Mouse (Mus musculus): ENCODE data around the gene Plcb1. TPM values are rescaled to one million over a fixed set of nuclear protein-coding genes. Genes with fewer than 3 reads are reported as not detected.

The Plcb1 gene
- polyA plus RNA-seq, 1 experiment from 2014 or later = 4.6 TPM

DNA sequence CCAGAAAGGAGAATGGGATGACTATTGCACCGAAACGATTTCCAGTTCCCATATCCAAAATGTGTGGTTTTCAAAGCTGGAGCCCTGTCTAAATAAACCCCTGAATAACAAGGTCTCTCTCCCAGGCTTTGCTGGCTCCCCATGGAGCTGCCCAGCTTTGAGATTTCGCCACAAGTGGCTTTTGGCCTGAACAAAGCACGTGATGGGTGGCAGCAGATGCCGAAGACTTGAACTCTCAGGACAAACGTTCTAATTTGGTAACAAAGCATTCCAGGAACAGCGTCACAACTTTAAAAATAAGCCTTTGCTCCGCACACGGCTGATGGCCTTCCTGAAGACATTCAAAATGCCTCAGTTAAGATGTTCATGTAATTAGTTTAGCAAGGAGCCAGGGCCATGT lies 706.9 kb downstream of the Plcb1 start:
- Histone ChIP-seq H3K4me1 (ENCODE audit: control insufficient read depth, low read depth, low read length) (no peaks in the 10 kb centered on the region), H3K27me3 (ENCODE audit: control insufficient read depth, insufficient read depth, low read depth, low read length) (no peaks in the 10 kb centered on the region), H3K9ac (ENCODE audit: low read depth, low read length) (no peak overlapping the region), H3K9me3 (replicated peaks; ENCODE audit: control insufficient read depth, low read length) (no peaks in the 10 kb centered on the region), H3K36me3 (ENCODE audit: control insufficient read depth, insufficient read depth) (no peaks in the 10 kb centered on the region), H3K27ac (ENCODE audit: low read length) (no peak overlapping the region), H3K4me3 (ENCODE audit: low read depth, low read length) (no peak overlapping the region), H3K4me2 (ENCODE audit: low read depth, low read length) (no peak overlapping the region)
- 62% methylated on average over 9 of the region's 9 CpGs for WGBS (ENCODE audit: insufficient replicate concordance)
- ATAC-seq (ENCODE audit: low read depth) = no peak

DNA sequence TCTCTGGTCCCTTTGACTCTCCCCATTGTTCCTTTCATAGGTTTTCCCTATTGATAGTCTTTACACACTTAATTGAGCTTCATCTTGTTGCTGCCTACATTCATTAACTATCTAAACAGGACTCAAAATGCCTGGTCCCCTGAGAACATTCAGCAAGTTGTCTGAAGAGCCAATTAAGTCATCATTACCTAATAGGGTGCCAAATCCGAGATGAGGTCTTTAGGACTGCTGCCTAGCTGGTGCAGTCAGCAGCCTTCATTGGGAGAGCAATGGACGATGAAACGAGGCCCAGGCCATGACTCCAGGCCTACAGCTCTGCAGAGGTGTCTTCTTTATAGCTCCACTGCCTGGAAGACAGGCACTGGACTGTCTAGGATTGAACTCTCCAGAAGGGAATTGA lies 710.7 kb downstream of the Plcb1 start:
- Histone ChIP-seq H3K36me3 (ENCODE audit: control insufficient read depth, insufficient read depth) (no peaks in the 10 kb centered on the region), H3K4me1 (ENCODE audit: control insufficient read depth, low read depth, low read length) (no peaks in the 10 kb centered on the region), H3K27me3 (ENCODE audit: control insufficient read depth, insufficient read depth, low read depth, low read length) (no peaks in the 10 kb centered on the region), H3K27ac (ENCODE audit: low read length) (no peak overlapping the region), H3K9me3 (replicated peaks; ENCODE audit: control insufficient read depth, low read length) (no peaks in the 10 kb centered on the region), H3K9ac (ENCODE audit: low read depth, low read length) (no peak overlapping the region), H3K4me2 (ENCODE audit: low read depth, low read length) (no peak overlapping the region), H3K4me3 (ENCODE audit: low read depth, low read length) (no peak overlapping the region)
- no peak for ATAC-seq (ENCODE audit: low read depth)
- WGBS (ENCODE audit: insufficient replicate concordance) = 33% methylated on average over 3 of the region's 3 CpGs

DNA sequence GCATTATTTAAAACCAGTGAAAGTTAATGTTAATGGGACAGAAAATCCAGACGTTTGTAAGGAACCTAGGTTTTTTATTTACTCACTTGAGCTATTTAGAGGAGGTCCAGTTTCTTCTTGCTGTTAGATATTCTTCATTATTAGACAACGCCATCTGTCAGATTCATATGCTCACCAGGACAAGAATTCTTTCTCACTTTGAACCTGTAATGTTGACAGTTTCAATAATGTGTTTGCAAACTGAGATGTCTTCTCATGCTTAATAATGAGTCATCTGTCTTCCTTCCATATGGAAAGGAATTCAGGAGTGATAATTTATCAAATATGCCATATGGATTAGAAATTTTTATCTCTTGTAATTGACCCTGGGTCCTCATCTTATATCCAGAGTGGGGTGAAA lies 711.4 kb downstream of the Plcb1 start:
- no peaks in the 10 kb centered on the region for H3K27me3 ChIP-seq (ENCODE audit: control insufficient read depth, insufficient read depth, low read depth, low read length)
- no peak for ATAC-seq (ENCODE audit: low read depth)
- no peak overlapping the region for H3K4me3 ChIP-seq (ENCODE audit: low read depth, low read length)
- H3K27ac ChIP-seq (ENCODE audit: low read length) = no peak overlapping the region
- WGBS (ENCODE audit: insufficient replicate concordance) = 53% methylated on average over 2 of the region's 2 CpGs
- no peaks in the 10 kb centered on the region for H3K9me3 ChIP-seq (replicated peaks; ENCODE audit: control insufficient read depth, low read length)
- H3K4me2 ChIP-seq (ENCODE audit: low read depth, low read length) = no peak overlapping the region
- no peak overlapping the region for H3K9ac ChIP-seq (ENCODE audit: low read depth, low read length)
- no peaks in the 10 kb centered on the region for H3K4me1 ChIP-seq (ENCODE audit: control insufficient read depth, low read depth, low read length)
- no peaks in the 10 kb centered on the region for H3K36me3 ChIP-seq (ENCODE audit: control insufficient read depth, insufficient read depth)

DNA sequence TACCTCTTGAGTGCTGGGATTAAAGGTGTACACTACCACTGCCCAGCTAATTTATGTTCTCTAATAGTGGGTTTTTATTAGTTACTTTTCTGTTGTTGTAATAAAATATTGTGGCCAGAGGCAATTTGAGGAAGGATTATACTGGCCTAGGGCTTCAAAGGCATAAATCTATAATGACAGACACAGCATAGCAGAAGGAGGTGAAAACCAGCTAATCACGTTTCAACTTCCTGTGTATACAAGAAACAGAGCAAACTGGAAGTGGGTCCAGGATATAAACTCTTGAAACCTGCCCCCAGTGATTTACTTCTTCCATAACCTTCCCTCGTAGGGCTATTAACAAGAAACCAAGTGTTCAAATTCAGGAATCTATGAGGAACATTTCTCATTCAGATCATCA lies 715.0 kb downstream of the Plcb1 start:
- no peaks in the 10 kb centered on the region for H3K9me3 ChIP-seq (replicated peaks; ENCODE audit: control insufficient read depth, low read length)
- H3K9ac ChIP-seq (ENCODE audit: low read depth, low read length) = no peak overlapping the region
- H3K36me3 ChIP-seq (ENCODE audit: control insufficient read depth, insufficient read depth) = no peaks in the 10 kb centered on the region
- no peak for ATAC-seq (ENCODE audit: low read depth)
- no peak overlapping the region for H3K4me2 ChIP-seq (ENCODE audit: low read depth, low read length)
- H3K27ac ChIP-seq (ENCODE audit: low read length) = no peak overlapping the region
- WGBS (ENCODE audit: insufficient replicate concordance) = 24% methylated on average over 2 of the region's 2 CpGs
- H3K4me3 ChIP-seq (ENCODE audit: low read depth, low read length) = no peak overlapping the region
- H3K4me1 ChIP-seq (ENCODE audit: control insufficient read depth, low read depth, low read length) = no peaks in the 10 kb centered on the region
- H3K27me3 ChIP-seq (ENCODE audit: control insufficient read depth, insufficient read depth, low read depth, low read length) = no peaks in the 10 kb centered on the region

DNA sequence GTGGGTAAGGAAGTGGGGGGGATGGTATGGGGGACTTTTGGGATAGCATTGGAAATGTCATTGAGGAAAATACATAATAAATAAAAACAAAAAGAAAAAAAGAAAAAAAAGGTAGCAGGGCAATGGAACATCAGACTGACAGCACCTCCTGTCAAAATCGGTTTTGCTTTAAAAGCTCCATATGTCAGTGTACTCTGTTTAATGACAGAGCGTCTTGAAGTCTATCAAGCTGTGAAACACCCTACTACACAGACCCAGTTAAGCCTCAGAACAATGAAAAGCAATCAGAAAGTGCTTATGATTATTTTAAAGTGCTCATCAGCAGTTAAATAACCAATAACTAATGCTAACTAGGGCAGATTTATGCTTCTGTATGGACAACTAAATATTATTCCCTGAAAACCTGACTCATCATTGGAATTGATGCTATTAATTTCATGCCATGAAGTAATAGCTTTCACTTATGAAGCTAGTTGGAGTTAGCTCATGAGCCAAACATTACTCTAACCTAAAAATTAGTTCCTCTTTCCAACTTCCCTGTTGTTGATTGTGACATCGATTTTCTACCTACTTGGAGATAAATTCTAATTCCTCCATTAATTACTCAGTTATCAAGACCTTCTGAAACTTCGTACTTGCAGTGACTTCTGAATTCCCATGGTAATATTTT lies 717.6 kb downstream of the Plcb1 start:
- H3K4me1 ChIP-seq (ENCODE audit: control insufficient read depth, low read depth, low read length) = no peaks in the 10 kb centered on the region
- H3K4me3 ChIP-seq (ENCODE audit: low read depth, low read length) = no peak overlapping the region
- 41% methylated on average over 4 of the region's 4 CpGs for WGBS (ENCODE audit: insufficient replicate concordance)
- no peak overlapping the region for H3K27ac ChIP-seq (ENCODE audit: low read length)
- H3K9ac ChIP-seq (ENCODE audit: low read depth, low read length) = no peak overlapping the region
- H3K36me3 ChIP-seq (ENCODE audit: control insufficient read depth, insufficient read depth) = no peaks in the 10 kb centered on the region
- H3K9me3 ChIP-seq (replicated peaks; ENCODE audit: control insufficient read depth, low read length) = no peaks in the 10 kb centered on the region
- no peak overlapping the region for H3K4me2 ChIP-seq (ENCODE audit: low read depth, low read length)
- no peak for ATAC-seq (ENCODE audit: low read depth)
- H3K27me3 ChIP-seq (ENCODE audit: control insufficient read depth, insufficient read depth, low read depth, low read length) = no peaks in the 10 kb centered on the region

DNA sequence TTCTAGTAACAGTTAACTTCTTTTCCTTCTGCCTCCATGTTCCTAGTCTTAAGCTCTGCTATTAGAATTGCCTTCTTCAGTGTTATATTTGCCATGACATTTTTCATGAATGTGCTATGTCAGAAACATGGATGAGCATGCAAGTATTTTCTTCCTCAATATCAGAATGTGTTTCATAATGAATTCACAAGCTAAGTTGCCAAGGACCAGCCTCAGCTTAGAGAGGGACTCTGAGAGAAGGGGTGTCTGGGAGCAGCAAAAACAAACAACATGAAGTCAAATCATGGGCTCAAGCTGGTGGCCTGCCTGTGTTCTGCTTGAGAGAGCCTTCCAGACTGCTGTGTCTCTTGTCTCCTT lies 718.1 kb downstream of the Plcb1 start:
- Histone ChIP-seq H3K9me3 (replicated peaks; ENCODE audit: control insufficient read depth, low read length) (no peaks in the 10 kb centered on the region), H3K27me3 (ENCODE audit: control insufficient read depth, insufficient read depth, low read depth, low read length) (no peaks in the 10 kb centered on the region), H3K4me2 (ENCODE audit: low read depth, low read length) (no peak overlapping the region), H3K9ac (ENCODE audit: low read depth, low read length) (no peak overlapping the region), H3K4me1 (ENCODE audit: control insufficient read depth, low read depth, low read length) (no peaks in the 10 kb centered on the region), H3K27ac (ENCODE audit: low read length) (no peak overlapping the region), H3K36me3 (ENCODE audit: control insufficient read depth, insufficient read depth) (no peaks in the 10 kb centered on the region), H3K4me3 (ENCODE audit: low read depth, low read length) (no peak overlapping the region)
- ATAC-seq (ENCODE audit: low read depth) = no peak

DNA sequence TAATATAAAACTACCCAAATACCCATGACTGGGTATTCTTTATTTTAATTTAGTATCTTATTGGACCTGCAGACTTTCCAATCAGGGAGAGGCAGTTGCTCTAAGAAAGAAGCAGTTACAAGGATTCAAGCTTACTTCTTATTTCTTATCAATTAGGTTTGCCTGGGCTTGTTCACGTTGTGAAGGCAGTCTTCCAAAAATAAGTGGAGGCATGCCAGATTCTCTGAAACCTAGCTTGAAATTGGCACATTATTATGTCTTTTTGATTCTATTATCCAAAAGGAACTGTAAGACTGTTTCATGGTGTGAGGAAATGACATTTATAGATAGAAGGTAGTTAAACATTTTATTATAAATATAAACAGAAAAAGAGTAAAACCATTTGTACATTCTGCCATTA lies 721.2 kb downstream of the Plcb1 start:
- Histone ChIP-seq H3K27me3 (ENCODE audit: control insufficient read depth, insufficient read depth, low read depth, low read length) (no peaks in the 10 kb centered on the region), H3K4me1 (ENCODE audit: control insufficient read depth, low read depth, low read length) (no peaks in the 10 kb centered on the region), H3K4me3 (ENCODE audit: low read depth, low read length) (no peak overlapping the region), H3K9me3 (replicated peaks; ENCODE audit: control insufficient read depth, low read length) (no peaks in the 10 kb centered on the region), H3K27ac (ENCODE audit: low read length) (no peak overlapping the region), H3K36me3 (ENCODE audit: control insufficient read depth, insufficient read depth) (no peaks in the 10 kb centered on the region), H3K4me2 (ENCODE audit: low read depth, low read length) (no peak overlapping the region), H3K9ac (ENCODE audit: low read depth, low read length) (no peak overlapping the region)
- ATAC-seq (ENCODE audit: low read depth) = no peak
- WGBS (ENCODE audit: insufficient replicate concordance) = 47% methylated on average over 1 of the region's 1 CpGs

DNA sequence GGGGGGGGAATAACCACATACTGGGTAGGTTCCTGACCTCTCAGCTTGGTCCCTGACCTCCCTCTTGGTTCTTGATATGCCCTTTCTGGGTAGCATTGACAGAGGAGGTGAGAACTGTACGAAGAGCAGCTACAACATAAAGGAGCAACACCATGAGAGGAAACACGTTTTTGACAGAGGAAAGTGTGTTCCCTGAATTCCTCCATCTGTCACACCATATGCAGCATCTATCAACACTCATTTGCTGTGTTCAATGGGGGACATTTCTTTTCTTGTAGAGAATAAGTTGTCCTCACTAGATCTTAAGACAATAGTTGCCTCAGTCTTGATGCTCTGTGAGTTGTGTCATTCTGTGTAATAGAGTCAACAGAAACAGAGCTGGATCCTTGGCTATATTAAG lies 733.1 kb downstream of the Plcb1 start:
- H3K9ac ChIP-seq (ENCODE audit: low read depth, low read length) = no peak overlapping the region
- H3K4me1 ChIP-seq (ENCODE audit: control insufficient read depth, low read depth, low read length) = no peaks in the 10 kb centered on the region
- no peaks in the 10 kb centered on the region for H3K27me3 ChIP-seq (ENCODE audit: control insufficient read depth, insufficient read depth, low read depth, low read length)
- H3K9me3 ChIP-seq (replicated peaks; ENCODE audit: control insufficient read depth, low read length) = no peaks in the 10 kb centered on the region
- H3K4me2 ChIP-seq (ENCODE audit: low read depth, low read length) = no peak overlapping the region
- H3K36me3 ChIP-seq (ENCODE audit: control insufficient read depth, insufficient read depth) = no peaks in the 10 kb centered on the region
- WGBS (ENCODE audit: insufficient replicate concordance) = 42% methylated on average over 2 of the region's 2 CpGs
- ATAC-seq (ENCODE audit: low read depth) = no peak
- no peak overlapping the region for H3K27ac ChIP-seq (ENCODE audit: low read length)
- H3K4me3 ChIP-seq (ENCODE audit: low read depth, low read length) = no peak overlapping the region
